Mouse (Mus musculus) E14TG2a.4 (cell line): ENCODE measurements around the gene Tnip1.

Source experiments
- H3K27me3 ChIP-seq: 2 replicates; pipeline ENCODE4 v1.6.1; 2014; ENCODE audit warnings: low read length, control low read depth; ENCODE audit not compliant: insufficient read depth
- H3K36me3 ChIP-seq: 2 replicates; pipeline ENCODE4 v1.6.1; 2014; ENCODE audit warnings: low read length, control low read depth; ENCODE audit not compliant: insufficient read depth
- H3K4me1 ChIP-seq: replicated peaks from 2 replicates; pipeline ENCODE4 v1.6.1; 2014; ENCODE audit warnings: low read depth, low read length, control low read depth
- H3K4me3 ChIP-seq: replicated peaks from 2 replicates; pipeline ENCODE4 v1.5.1; 2014; ENCODE audit warnings: mild to moderate bottlenecking, low read length
- H3K9me3 ChIP-seq: 2 replicates; pipeline ENCODE4 v1.6.1; 2014; ENCODE audit warnings: low read length, control low read depth
- CTCF ChIP-seq: conservative IDR thresholded peaks from 2 replicates; pipeline ENCODE4 v1.5.1; 2014; ENCODE audit warnings: low read length
- NANOG ChIP-seq: IDR thresholded peaks from 2 replicates; pipeline ENCODE4 v1.6.1; 2014; ENCODE audit warnings: borderline replicate concordance, low read length, mixed read lengths
- POU5F1 ChIP-seq: IDR thresholded peaks from 2 replicates; pipeline ENCODE4 v1.6.1; 2014; ENCODE audit warnings: low read length, borderline replicate concordance

The Tnip1 gene

GRCm38 (mm10) chr11:54934198-54934597 is 28.5 kb downstream of the Tnip1 start:
- Histone ChIP-seq H3K27me3 (no peaks in the 10 kb centered on the region), H3K36me3 (peaks cover 99% of the 10 kb centered on the region), H3K4me1 (peaks cover 81% of the 10 kb centered on the region), H3K9me3 (no peaks in the 10 kb centered on the region), H3K4me3 (0 out of 2 replicates have a peak overlapping the region, but pooled peaks have one; percentile 10)
- TF ChIP-seq CTCF = no peak
- no peak for TF ChIP-seq POU5F1
- TF ChIP-seq NANOG = no peak

- no peak overlapping the region for H3K4me3 ChIP-seq
- peaks cover 99% of the 10 kb centered on the region for H3K36me3 ChIP-seq
- no peaks in the 10 kb centered on the region for H3K9me3 ChIP-seq
- no peak for TF ChIP-seq NANOG
- no peaks in the 10 kb centered on the region for H3K27me3 ChIP-seq
- H3K4me1 ChIP-seq = peaks cover 76% of the 10 kb centered on the region
These were observed 30.2 kb downstream of the Tnip1 start for GRCm38 (mm10) chr11:54932540-54932939.

DNA sequence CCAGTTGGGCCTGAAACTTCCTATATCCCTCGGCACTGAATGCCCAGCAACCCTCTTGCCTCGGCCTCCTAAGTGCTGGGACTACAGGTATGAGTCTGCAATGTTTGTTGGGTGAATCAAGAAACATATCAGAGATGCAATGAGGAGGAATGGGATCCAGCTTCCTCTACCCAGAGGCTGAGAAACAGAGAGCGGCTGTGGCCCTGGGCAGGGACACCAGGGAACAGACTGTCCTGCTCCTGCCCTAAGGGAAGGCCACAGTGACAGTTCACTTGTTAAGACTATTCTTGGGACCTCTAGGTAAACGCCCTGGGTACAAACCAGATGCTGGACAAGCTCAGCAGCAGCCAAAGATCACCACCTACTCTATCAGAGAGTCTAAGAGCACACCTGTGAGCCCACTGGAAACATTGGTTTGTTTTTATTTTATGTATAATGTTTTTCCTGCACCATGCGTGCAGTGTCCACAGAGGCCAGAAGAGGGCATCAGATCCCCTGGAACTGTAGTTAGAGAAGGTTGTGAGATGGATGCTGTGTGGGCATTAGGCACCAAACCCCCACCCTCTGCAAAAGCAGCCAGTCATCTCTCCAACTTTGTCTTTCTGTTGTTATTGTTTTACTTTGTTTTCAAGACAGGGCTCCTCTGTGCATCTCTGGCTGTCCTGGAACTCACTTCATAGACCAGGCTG is 31.2 kb downstream of the Tnip1 start:
- H3K4me3 ChIP-seq = no peak overlapping the region
- TF ChIP-seq CTCF (peak; percentile 54), POU5F1 (no peak), NANOG (no peak)
- H3K4me1 ChIP-seq = peaks cover 66% of the 10 kb centered on the region
- H3K36me3 ChIP-seq = peaks cover 99% of the 10 kb centered on the region
- no peaks in the 10 kb centered on the region for H3K9me3 ChIP-seq
- H3K27me3 ChIP-seq = no peaks in the 10 kb centered on the region

- TF ChIP-seq NANOG = no peak
- peak; percentile 72 for TF ChIP-seq CTCF
- Histone ChIP-seq H3K36me3 (peaks cover 99% of the 10 kb centered on the region), H3K4me3 (no peak overlapping the region), H3K9me3 (no peaks in the 10 kb centered on the region), H3K4me1 (peaks cover 61% of the 10 kb centered on the region), H3K27me3 (no peaks in the 10 kb centered on the region)
These were observed 32.3 kb downstream of the Tnip1 start for GRCm38 (mm10) chr11:54930318-54930979.

- H3K27me3 ChIP-seq = no peaks in the 10 kb centered on the region
- H3K9me3 ChIP-seq = no peaks in the 10 kb centered on the region
- no peak for TF ChIP-seq POU5F1
- TF ChIP-seq CTCF = no peak
- no peak for TF ChIP-seq NANOG
- H3K4me3 ChIP-seq = no peak overlapping the region
- H3K4me1 ChIP-seq = peaks cover 54% of the 10 kb centered on the region
- H3K36me3 ChIP-seq = peaks cover 99% of the 10 kb centered on the region
These were observed 33.0 kb downstream of the Tnip1 start for GRCm38 (mm10) chr11:54929744-54930143.

DNA sequence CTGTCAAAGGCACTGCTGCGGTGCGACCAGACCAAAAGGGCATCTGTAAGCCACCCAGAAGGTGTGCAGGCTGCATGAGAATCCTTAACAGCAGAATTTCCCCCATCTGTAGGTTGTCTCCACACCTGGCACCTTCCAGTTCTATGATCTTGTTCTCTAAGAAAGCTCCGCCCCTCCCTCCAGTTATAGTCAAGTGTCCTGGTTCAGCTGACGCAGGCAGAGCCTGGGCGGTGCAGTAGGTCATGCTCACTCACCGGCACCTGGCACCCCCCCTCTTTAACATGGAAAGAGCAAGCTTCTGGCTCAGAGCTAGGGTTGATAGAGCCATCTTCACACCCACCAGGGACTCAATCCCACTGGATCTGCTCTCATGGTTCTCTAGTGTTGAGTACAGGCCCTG is 33.4 kb downstream of the Tnip1 start:
- Histone ChIP-seq H3K4me3 (no peak overlapping the region), H3K9me3 (no peaks in the 10 kb centered on the region), H3K36me3 (peaks cover 99% of the 10 kb centered on the region), H3K4me1 (peaks cover 50% of the 10 kb centered on the region), H3K27me3 (no peaks in the 10 kb centered on the region)
- no peak for TF ChIP-seq NANOG
- no peak for TF ChIP-seq POU5F1
- TF ChIP-seq CTCF = no peak

GRCm38 (mm10) chr11:54928886-54929285 is 33.8 kb downstream of the Tnip1 start:
- Histone ChIP-seq H3K4me3 (no peak overlapping the region), H3K4me1 (peaks cover 46% of the 10 kb centered on the region), H3K36me3 (peaks cover 99% of the 10 kb centered on the region), H3K9me3 (no peaks in the 10 kb centered on the region), H3K27me3 (no peaks in the 10 kb centered on the region)
- TF ChIP-seq CTCF = no peak
- TF ChIP-seq POU5F1 = no peak

DNA sequence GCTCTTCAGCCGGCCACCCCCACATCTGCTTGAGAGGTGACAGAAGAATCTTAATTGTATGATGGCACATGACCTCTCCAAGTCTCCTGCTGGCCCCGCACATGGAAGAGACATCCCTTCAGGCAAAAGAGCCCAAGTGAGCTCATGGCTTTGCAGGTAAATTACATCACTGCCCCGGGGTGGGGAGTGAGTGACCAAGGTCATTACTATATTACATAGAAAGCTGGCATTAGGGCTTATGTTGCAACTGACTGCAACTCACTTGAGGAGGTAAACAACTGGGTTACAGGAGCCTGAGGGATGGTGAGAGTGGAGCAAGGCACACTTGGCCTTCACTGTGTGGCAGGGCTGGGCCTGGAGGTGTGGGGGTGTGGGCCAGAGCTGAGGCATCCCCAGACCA is 34.5 kb downstream of the Tnip1 start:
- Histone ChIP-seq H3K27me3 (no peaks in the 10 kb centered on the region), H3K9me3 (no peaks in the 10 kb centered on the region), H3K4me1 (peaks cover 40% of the 10 kb centered on the region), H3K36me3 (peaks cover 99% of the 10 kb centered on the region), H3K4me3 (no peak overlapping the region)
- TF ChIP-seq CTCF (no peak), POU5F1 (no peak)
